Mouse (Mus musculus) lung, postnatal 0 days (tissue): ENCODE results near the gene Cryab.

Experiments
- CTCF ChIP-seq: IDR thresholded peaks from 2 replicates; pipeline ENCODE4 v1.5.1; 2016; ENCODE audit warnings: antibody characterized with exemption, mild to moderate bottlenecking
- EP300 ChIP-seq: IDR thresholded peaks from 2 replicates; pipeline ENCODE4 v1.6.1; 2016; ENCODE audit warnings: antibody characterized with exemption, mild to moderate bottlenecking, control low read depth

DNA sequence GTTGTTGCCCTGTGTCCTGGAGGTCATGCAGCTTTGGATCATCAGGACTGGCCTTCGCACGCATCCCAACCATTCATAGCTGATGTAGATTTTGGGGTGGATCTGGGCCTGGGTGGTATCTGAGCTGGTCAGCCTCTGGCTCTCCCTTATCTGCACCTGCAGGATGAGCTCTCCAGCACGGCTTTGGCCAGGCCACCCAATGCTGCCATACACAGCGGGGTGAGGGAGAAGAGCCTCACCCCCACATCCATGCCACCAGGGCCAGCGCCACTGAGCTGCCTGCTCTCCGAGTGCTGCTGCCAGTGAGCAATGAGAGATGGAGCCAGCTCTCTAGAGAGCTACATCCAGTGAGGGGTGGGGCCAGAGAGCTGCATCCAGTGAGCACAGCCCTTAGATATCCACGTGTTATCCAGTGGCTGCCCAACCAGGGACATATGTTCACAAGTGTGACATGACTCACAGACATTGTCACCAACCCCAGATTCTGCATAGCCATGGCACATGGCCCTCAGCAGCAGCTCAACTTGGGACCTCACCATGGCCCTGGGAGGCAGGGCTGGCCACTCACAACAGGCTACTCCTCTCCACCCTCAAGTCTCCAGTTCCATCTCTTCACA lies 52.0 kb downstream of the Cryab start:
- TF ChIP-seq CTCF (no peak), EP300 (no peak)
